Mouse (Mus musculus): ENCODE results near the gene Thy1.

DNA sequence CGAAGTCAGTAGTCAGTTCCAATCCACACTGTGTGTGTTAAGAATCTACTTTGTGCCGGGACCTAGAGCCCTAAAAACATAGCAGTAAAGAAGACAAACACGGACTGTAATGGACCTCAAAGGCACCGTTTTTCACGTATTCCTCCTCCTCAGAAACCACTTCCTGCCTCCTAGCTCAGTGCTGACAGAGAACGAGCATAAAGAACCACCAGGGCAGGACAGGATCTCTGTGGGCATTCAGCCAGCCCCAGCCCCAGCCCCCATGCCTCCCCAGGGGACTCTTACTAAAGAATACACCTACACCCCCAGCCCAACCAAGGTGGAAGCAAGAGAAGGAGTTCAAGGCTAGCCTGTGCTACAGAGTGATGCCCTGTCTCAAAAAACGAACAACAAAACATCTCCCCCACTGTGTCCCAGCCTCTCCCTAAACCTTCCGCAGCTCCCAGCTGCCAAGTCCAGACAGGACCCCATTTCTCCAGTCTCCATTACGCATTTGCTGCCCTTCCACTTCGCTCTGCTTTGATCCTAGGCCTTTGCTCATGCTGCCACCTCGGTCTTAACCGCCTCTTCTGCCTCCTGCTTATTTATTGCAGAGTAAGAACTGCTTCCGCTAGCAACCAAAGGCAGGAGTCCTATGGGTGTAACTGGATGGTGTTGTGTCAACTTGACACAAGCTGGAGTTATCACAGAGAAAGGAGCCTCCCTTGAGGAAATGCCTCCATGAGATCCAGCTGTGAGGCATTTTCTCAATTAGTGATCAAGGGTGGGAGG lies 9.0 kb upstream of the Thy1 start:
- no peak for TF ChIP-seq CTCF (IDR thresholded peaks at IDR 0.05; ENCODE audit: extremely low read depth, insufficient read depth, low read length)
- no peak for TF ChIP-seq POLR2A (IDR thresholded peaks at IDR 0.05; ENCODE audit: extremely low read depth, insufficient read depth, low read length)
